Mouse (Mus musculus): ENCODE measurements around the gene Spocd1.

Spocd1 gene

GRCm38 (mm10) chr4:129960180-129960944 is 31.3 kb downstream of the Spocd1 start:
- in situ Hi-C loops (cut with MboI; ENCODE audit: low pct_unique_long_range_greater_than_20kb in 1 of 2, low sequenced_read_pairs in 2 of 2, unreplicated experiment in 1 of 2) = loop anchor here in 1 of 2 experiments (10.0 kb wide), 1 partner anchor 224 kb away; no protein-coding TSS in a partner anchor

DNA sequence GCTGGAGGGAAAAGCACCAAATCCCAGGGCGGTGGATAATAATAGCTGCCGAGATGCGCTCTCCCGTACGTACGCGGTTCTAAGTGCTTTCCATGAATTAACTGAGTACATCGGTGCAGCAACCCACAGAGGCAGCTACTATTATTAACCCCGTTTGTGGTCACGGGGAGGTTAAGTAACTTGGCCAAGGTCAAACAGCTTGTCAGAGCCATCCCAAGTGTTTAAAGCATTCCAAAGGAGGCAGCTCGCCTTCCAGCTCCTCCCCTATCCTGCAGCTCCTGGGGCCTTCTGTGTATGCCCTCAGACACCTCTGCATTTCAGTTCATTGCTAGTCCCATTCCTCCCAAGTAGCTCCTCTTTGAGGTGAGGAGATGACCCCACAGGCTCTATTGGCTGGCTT is 36.2 kb downstream of the Spocd1 start:
- in situ Hi-C loops (cut with MboI; ENCODE audit: low pct_unique_long_range_greater_than_20kb in 1 of 2, low sequenced_read_pairs in 2 of 2, unreplicated experiment in 1 of 2) = loop anchor here in 1 of 2 experiments (10.0 kb wide), 1 partner anchor 220 kb away; no protein-coding TSS in a partner anchor

GRCm38 (mm10) chr4:129966201-129966600 is 37.2 kb downstream of the Spocd1 start:
- in situ Hi-C loops (cut with MboI; ENCODE audit: low pct_unique_long_range_greater_than_20kb in 1 of 2, low sequenced_read_pairs in 2 of 2, unreplicated experiment in 1 of 2) = loop anchor here in 1 of 2 experiments (10.0 kb wide), 1 partner anchor 219 kb away; no protein-coding TSS in a partner anchor

DNA sequence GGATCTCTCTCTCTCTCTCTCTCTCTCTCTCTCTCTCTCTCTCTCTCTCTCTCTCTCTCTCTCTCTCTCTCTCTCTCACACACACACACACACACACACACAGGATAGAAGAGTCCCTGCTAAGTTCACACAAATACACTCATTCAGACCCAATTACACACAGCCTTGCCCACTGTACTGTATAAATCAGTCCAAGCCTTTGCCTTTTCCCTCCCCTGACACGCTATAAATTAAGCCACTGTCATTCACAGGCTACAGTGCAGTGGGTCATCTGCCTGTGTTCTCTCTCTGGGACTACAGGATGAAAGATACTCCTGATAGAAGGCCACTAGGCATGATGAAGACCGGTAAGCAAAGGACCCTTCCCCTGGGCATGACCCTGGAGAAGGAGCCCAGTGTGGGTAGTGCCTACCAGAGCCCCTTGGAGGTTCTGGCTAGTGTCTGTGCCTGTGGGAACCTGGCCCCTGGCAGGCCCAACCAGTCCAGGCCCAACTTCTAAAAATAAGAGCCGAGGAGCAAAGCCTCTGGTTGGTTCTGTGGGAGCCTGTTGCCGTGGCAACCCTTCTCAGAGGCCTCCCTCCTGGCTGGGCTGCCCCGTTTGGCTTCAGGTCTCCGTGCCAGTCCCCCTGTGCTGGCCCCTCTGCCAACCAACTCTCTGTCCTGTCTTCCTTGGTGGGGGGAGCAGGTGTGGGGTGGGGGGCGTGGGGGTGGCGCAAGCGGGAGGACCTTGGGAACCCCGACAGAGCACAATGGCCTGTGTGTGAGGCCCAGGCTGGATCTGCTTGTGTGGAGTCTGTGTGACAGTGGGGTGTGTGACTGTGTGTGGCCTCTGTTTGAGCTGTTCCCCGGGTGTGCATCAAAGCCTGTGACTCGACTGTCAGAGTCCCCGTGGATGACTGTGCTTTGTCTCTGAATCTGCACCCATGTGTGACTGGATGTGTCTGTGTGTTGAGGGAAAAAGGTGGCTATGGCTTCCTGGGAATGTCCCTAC is 38.3 kb downstream of the Spocd1 start:
- in situ Hi-C loops (cut with MboI; ENCODE audit: low pct_unique_long_range_greater_than_20kb in 1 of 2, low sequenced_read_pairs in 2 of 2, unreplicated experiment in 1 of 2) = loop anchor here in 1 of 2 experiments (10.0 kb wide), 1 partner anchor 217 kb away; no protein-coding TSS in a partner anchor

DNA sequence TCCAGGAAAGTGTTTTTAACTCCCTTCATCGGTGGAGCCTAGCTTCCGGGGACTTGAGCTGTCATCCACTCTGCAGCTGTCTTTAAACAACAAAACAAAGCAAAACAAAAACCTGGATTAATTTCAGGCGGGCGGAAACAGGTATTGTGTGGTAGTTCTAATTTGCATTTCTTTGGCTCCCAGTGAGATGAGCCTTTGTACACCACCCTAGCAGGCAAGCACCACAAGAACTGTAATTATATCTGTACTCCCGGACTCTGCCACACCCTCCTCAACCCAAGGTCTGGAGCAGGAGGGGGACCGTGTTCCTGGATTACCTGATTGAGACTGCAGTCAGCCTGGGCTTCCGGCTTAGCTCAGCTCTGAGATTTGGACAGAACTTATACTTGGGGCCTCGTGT is 41.1 kb downstream of the Spocd1 start:
- in situ Hi-C loops (cut with MboI; ENCODE audit: low pct_unique_long_range_greater_than_20kb in 1 of 2, low sequenced_read_pairs in 2 of 2, unreplicated experiment in 1 of 2) = no loop called here

DNA sequence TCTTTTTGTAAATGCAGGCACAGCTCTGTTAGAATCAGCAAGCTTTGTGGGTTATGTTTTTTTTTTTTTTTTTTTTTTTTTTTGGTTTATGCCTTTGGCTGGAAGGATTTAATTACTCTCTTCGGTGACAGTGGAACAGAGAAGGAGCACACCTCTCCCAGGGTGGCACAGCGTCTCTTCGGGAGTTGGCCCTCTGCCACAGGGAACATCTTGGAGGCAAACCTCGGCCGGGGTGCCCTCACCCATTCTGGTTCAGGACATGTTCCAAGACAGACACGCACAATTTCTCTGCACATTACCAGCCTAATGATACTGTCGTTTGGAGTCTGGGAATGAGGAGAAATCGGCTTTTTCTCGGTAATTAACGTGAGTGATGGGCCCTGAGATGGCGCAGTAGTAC is 41.8 kb downstream of the Spocd1 start:
- in situ Hi-C loops (cut with MboI; ENCODE audit: low pct_unique_long_range_greater_than_20kb in 1 of 2, low sequenced_read_pairs in 2 of 2, unreplicated experiment in 1 of 2) = no loop called here

DNA sequence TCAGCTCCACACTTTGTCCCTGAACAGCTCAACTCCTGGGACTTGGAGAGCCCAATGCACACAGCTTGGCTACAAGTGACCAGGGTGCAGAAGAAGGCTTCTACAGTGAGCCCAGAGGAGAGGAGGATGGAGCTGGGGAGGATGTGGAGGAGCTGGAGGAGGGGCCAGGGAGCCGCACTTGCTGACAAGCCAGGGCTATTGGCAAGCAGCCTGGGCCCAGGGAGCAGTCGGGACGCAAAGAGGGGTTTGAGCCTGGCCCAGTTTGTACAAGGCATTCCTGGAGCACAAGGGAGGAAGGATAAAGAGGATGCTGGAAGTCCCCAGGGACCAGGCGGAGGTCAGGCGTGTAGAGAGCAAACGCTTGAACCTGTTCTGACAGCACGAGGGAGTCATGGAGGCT is 42.9 kb downstream of the Spocd1 start:
- in situ Hi-C loops (cut with MboI; ENCODE audit: low pct_unique_long_range_greater_than_20kb in 1 of 2, low sequenced_read_pairs in 2 of 2, unreplicated experiment in 1 of 2) = no loop called here

GRCm38 (mm10) chr4:129974285-129974684 is 45.2 kb downstream of the Spocd1 start:
- in situ Hi-C loops (cut with MboI; ENCODE audit: low pct_unique_long_range_greater_than_20kb in 1 of 2, low sequenced_read_pairs in 2 of 2, unreplicated experiment in 1 of 2) = no loop called here

- in situ Hi-C loops (cut with MboI; ENCODE audit: low pct_unique_long_range_greater_than_20kb in 1 of 2, low sequenced_read_pairs in 2 of 2, unreplicated experiment in 1 of 2) = no loop called here
Observed at GRCm38 (mm10) chr4:129977256-129977655, 48.2 kb downstream of the Spocd1 start.

- in situ Hi-C loops (cut with MboI; ENCODE audit: low pct_unique_long_range_greater_than_20kb in 1 of 2, low sequenced_read_pairs in 2 of 2, unreplicated experiment in 1 of 2) = no loop called here
Observed at GRCm38 (mm10) chr4:129978227-129978626, 49.2 kb downstream of the Spocd1 start.

DNA sequence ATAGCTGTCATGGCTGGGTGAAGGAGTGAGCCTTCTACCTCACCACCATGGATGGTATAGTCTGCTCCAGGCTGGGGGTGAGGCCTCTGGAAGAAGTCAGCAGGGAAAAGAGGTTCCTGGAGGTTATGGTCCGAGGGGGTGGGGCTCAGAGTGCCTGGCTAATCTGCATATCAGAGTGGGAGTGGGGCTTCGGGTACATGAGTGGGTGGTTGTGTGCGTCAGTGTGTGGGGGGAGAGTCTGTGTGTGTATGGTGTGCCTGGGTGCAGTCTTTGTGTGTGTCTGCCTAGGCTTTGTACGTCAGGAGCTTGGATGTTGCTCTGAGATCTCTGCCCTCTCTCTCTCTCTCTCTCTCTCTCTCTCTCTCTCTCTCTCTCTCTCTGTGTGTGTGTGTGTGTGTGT is 49.9 kb downstream of the Spocd1 start:
- in situ Hi-C loops (cut with MboI; ENCODE audit: low pct_unique_long_range_greater_than_20kb in 1 of 2, low sequenced_read_pairs in 2 of 2, unreplicated experiment in 1 of 2) = no loop called here

DNA sequence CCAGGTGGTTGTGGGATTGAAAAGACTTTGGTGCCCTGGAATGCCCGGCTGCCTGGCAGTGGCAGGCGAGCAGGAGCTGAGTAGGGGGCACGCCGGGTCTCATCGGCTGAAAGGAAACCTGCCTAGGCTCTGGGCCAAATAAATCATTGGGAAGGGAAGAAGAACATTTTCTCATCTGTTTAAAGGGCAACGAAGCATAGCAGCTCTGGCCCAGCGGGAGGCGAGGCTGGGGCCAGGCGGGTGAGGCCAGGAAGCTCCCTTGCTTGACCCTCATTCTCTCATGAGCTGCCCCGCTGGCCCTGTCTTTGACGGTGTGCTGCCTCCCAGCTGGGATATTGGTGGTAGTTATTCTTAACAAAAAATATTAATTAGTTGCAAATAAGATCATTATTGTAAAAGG is 52.6 kb downstream of the Spocd1 start:
- in situ Hi-C loops (cut with MboI; ENCODE audit: low pct_unique_long_range_greater_than_20kb in 1 of 2, low sequenced_read_pairs in 2 of 2, unreplicated experiment in 1 of 2) = no loop called here

DNA sequence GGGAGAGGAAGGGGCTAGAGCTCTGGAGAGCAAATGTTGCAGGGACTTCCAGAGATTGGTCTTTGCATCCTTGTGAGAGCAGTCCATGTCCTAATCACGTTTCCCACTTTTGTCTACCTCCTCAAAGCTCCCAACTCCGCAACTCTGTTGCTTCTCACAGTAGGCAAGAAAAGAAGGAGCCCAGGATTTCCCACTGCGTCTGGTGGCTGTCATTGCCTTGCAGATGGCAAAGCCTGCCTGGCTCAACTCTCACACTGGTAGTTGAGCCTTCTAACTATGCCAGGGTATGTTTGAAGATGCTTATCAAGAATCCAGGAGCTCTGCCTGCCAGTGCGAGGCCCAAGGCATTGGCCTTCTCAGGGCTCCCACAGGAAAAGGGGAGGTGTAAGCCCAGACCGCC is 54.0 kb downstream of the Spocd1 start:
- in situ Hi-C loops (cut with MboI; ENCODE audit: low pct_unique_long_range_greater_than_20kb in 1 of 2, low sequenced_read_pairs in 2 of 2, unreplicated experiment in 1 of 2) = no loop called here

DNA sequence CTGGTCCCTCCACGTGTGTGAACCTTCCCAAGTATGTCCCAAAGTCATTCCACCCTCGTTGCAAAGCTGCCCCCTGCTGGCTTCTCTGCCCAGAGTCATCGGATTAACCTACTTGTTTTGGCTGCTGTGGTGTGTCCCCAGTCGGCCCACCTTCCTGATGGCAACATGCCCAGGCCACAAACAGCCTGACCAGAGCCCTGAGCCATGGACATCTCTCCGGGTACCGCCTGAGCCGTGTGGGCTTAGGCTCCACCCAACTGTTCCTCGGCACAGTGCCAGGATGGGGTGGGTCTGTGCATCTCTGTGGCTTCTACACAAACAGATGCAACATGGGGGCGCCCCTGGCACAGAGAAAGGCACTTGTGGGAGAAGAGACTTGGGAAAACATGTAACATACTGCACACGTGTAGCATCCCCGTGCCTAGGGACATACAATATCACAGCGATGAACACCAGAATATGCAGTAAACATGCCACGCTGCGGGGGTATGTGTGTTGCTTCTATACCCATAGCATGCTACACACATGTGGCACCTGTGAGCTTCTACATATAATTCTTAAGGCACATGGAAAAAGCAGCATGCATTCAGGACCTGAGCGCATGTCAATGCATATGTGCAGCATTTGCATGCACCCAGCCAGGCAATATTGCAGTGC is 54.8 kb downstream of the Spocd1 start:
- in situ Hi-C loops (cut with MboI; ENCODE audit: low pct_unique_long_range_greater_than_20kb in 1 of 2, low sequenced_read_pairs in 2 of 2, unreplicated experiment in 1 of 2) = no loop called here

DNA sequence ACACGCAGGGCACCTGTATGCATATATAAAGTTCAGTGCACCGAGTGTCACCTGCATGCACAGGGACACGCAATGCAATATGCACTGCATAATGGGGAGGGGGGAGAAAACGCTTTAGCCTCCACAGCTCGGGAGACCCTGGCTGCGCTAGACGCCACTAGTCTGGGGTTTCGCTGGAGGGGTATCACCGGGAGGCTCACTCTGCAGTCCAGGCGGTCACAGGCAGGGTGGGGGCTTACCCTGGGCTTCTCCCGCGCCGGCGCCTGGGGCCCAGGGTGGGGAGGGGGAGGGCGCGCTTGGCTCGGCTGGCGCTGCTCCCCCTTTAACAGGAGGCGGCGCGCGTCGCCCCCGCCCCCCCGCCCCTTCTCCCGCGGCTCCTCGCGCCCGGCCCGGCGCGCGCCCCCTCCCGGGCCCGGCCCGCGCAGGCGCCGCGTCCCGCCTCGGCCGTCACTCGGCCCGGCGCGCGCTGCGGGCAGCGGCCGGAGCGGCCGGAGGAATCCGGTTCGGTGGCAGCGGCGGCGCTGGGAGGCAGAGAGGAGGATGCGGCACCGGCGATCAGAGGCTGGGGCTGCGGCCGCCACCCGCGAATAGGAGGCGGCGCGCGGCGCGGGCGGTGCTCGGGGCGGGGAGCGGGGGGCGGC is 55.5 kb downstream of the Spocd1 start, which contains the start of gene Adgrb2:
Gene Adgrb2 (plus strand): TSS at position 450 of the 641 bp plus-strand sequence.
- in situ Hi-C loops (cut with MboI; ENCODE audit: low pct_unique_long_range_greater_than_20kb in 1 of 2, low sequenced_read_pairs in 2 of 2, unreplicated experiment in 1 of 2) = no loop called here

GRCm38 (mm10) chr4:129985161-129985670 is 56.2 kb downstream of the Spocd1 start:
- in situ Hi-C loops (cut with MboI; ENCODE audit: low pct_unique_long_range_greater_than_20kb in 1 of 2, low sequenced_read_pairs in 2 of 2, unreplicated experiment in 1 of 2) = no loop called here

DNA sequence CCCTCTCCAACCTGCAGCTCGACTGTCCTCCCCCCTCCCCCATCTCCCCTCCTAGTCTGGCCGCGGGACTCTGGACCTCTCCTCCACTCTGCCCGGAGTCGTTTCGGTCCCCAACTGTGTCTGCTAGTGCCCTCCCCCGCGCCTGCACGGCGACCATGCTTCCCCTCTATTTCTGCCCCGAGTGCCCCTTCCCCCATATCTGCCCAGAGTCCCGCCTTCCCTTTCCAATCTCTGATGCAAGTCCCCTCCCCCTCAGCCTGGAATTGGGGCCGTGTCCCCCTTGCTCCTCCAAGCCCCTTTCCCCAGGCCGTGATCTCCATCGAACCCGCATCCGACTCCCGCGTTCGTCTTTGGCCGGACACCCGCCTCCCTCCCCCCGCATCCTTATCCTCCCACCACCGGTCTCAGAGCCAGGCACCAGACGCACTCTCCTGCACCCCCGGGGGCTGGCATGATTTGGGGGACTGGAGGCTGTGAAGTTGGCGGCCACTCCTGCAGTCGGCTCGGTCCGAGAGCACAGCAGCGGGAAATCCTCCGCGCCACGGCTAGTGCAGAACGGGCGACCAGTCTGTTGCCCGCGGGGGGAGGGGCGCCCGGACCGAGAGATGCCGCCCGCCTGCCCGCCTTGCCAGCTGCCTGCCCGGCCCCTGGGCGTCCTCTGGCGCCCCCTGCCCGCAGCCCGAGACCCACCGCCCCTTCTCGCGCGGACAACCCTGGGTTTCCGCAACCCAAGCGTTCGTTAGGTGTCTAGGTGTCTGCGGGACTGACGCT is 56.8 kb downstream of the Spocd1 start:
- in situ Hi-C loops (cut with MboI; ENCODE audit: low pct_unique_long_range_greater_than_20kb in 1 of 2, low sequenced_read_pairs in 2 of 2, unreplicated experiment in 1 of 2) = no loop called here
